Mouse (Mus musculus): ENCODE measurements at regions not wholly inside any gene's neighbourhood (a gene's known extent, or its start where the extent isn't known, plus 50 kb on each side); places are given as distances from the start of the nearest gene placed in this dataset.

GRCm38 (mm10) chr12:78097692-78098091, 96.3 kb upstream of the Gm6657 start:
- Histone ChIP-seq H3K27me3 (ENCODE audit: insufficient read depth, low read length) (no peaks in the 10 kb centered on the region), H3K4me3 (ENCODE audit: low read depth, low read length) (no peak overlapping the region), H3K9me3 (ENCODE audit: low read length) (no peaks in the 10 kb centered on the region), H3K4me1 (ENCODE audit: insufficient read depth, low read length) (peaks cover 3% of the 10 kb centered on the region; the same call in 1 of the 2 replicates), H3K4me2 (ENCODE audit: low read depth, low read length, poor library complexity, severe bottlenecking) (no peak overlapping the region), H3K27ac (ENCODE audit: low read depth, low read length) (no peak overlapping the region), H3K36me3 (ENCODE audit: insufficient read depth, low read length) (no peaks in the 10 kb centered on the region), H3K9ac (replicated peaks; ENCODE audit: low read length, poor library complexity, severe bottlenecking) (no peak overlapping the region)
- DNase-seq (ENCODE audit: low spot score) (peak; percentile 64), ATAC-seq (ENCODE audit: low FRiP score) (no peak)
- 75% methylated on average over 2 of the region's 2 CpGs for WGBS
- TF ChIP-seq CTCF (IDR thresholded peaks at IDR 0.05), result peak; percentile 64

- no peak for TF ChIP-seq CTCF (IDR thresholded peaks at IDR 0.05)
- Histone ChIP-seq H3K9ac (replicated peaks; ENCODE audit: low read length, poor library complexity, severe bottlenecking) (no peak overlapping the region), H3K4me2 (ENCODE audit: low read depth, low read length, poor library complexity, severe bottlenecking) (no peak overlapping the region), H3K9me3 (ENCODE audit: low read length) (no peaks in the 10 kb centered on the region), H3K27ac (ENCODE audit: low read depth, low read length) (peak overlapping the region; percentile 65), H3K4me1 (ENCODE audit: insufficient read depth, low read length) (peaks cover 3% of the 10 kb centered on the region; the same call in 1 of the 2 replicates), H3K27me3 (ENCODE audit: insufficient read depth, low read length) (no peaks in the 10 kb centered on the region), H3K36me3 (ENCODE audit: insufficient read depth, low read length) (no peaks in the 10 kb centered on the region), H3K4me3 (ENCODE audit: low read depth, low read length) (no peak overlapping the region)
- whole genome bisulfite sequencing, result 46% methylated on average over 9 of the region's 9 CpGs
- DNase-seq (ENCODE audit: low spot score) (peak; percentile 88), ATAC-seq (ENCODE audit: low FRiP score) (peak; percentile 72; the same call in 1 of the 2 replicates)
Observed at GRCm38 (mm10) chr12:78098765-78099194, 95.3 kb upstream of the Gm6657 start.

- Histone ChIP-seq H3K4me1 (ENCODE audit: insufficient read depth, low read length) (peaks cover 3% of the 10 kb centered on the region; the same call in 1 of the 2 replicates), H3K36me3 (ENCODE audit: insufficient read depth, low read length) (no peaks in the 10 kb centered on the region), H3K27ac (ENCODE audit: low read depth, low read length) (peak overlapping the region; percentile 65; the same call in 1 of the 2 replicates), H3K4me2 (ENCODE audit: low read depth, low read length, poor library complexity, severe bottlenecking) (no peak overlapping the region), H3K4me3 (ENCODE audit: low read depth, low read length) (no peak overlapping the region), H3K27me3 (ENCODE audit: insufficient read depth, low read length) (no peaks in the 10 kb centered on the region), H3K9ac (replicated peaks; ENCODE audit: low read length, poor library complexity, severe bottlenecking) (no peak overlapping the region), H3K9me3 (ENCODE audit: low read length) (no peaks in the 10 kb centered on the region)
- 59% methylated on average over 4 of the region's 4 CpGs for WGBS
- DNase-seq (ENCODE audit: low spot score) (peak; percentile 82), ATAC-seq (ENCODE audit: low FRiP score) (peak; percentile 70)
- no peak for TF ChIP-seq CTCF (IDR thresholded peaks at IDR 0.05)
Observed at GRCm38 (mm10) chr12:78099761-78100160, 94.3 kb upstream of the Gm6657 start.

GRCm38 (mm10) chr12:78100756-78101155, 93.3 kb upstream of the Gm6657 start:
- no peak for TF ChIP-seq CTCF (IDR thresholded peaks at IDR 0.05)
- H3K4me1 ChIP-seq (ENCODE audit: insufficient read depth, low read length), result peaks cover 3% of the 10 kb centered on the region; the same call in 1 of the 2 replicates
- no peaks in the 10 kb centered on the region for H3K36me3 ChIP-seq (ENCODE audit: insufficient read depth, low read length)
- ATAC-seq (ENCODE audit: low FRiP score) (no peak), DNase-seq (ENCODE audit: low spot score) (no peak)
- WGBS, result 93% methylated on average over 3 of the region's 3 CpGs
- no peaks in the 10 kb centered on the region for H3K27me3 ChIP-seq (ENCODE audit: insufficient read depth, low read length)
- no peak overlapping the region for H3K9ac ChIP-seq (replicated peaks; ENCODE audit: low read length, poor library complexity, severe bottlenecking)
- H3K9me3 ChIP-seq (ENCODE audit: low read length), result no peaks in the 10 kb centered on the region
- H3K4me2 ChIP-seq (ENCODE audit: low read depth, low read length, poor library complexity, severe bottlenecking), result no peak overlapping the region
- no peak overlapping the region for H3K4me3 ChIP-seq (ENCODE audit: low read depth, low read length)
- H3K27ac ChIP-seq (ENCODE audit: low read depth, low read length), result no peak overlapping the region

- Histone ChIP-seq H3K27me3 (ENCODE audit: insufficient read depth, low read length) (no peaks in the 10 kb centered on the region), H3K27ac (ENCODE audit: low read depth, low read length) (no peak overlapping the region), H3K4me3 (ENCODE audit: low read depth, low read length) (no peak overlapping the region), H3K4me1 (ENCODE audit: insufficient read depth, low read length) (no peaks in the 10 kb centered on the region), H3K36me3 (ENCODE audit: insufficient read depth, low read length) (no peaks in the 10 kb centered on the region), H3K9ac (replicated peaks; ENCODE audit: low read length, poor library complexity, severe bottlenecking) (no peak overlapping the region), H3K4me2 (ENCODE audit: low read depth, low read length, poor library complexity, severe bottlenecking) (no peak overlapping the region), H3K9me3 (ENCODE audit: low read length) (no peaks in the 10 kb centered on the region)
- 97% methylated on average over 1 of the region's 1 CpGs for WGBS
- ATAC-seq (ENCODE audit: low FRiP score), result no peak
- DNase-seq (ENCODE audit: low spot score), result no peak
- TF ChIP-seq CTCF (IDR thresholded peaks at IDR 0.05), result no peak
Observed at GRCm38 (mm10) chr12:78109931-78110330, 84.1 kb upstream of the Gm6657 start.

GRCm38 (mm10) chr12:78118131-78118530, 75.9 kb upstream of the Gm6657 start:
- Histone ChIP-seq H3K4me3 (ENCODE audit: low read depth, low read length) (no peak overlapping the region), H3K27ac (ENCODE audit: low read depth, low read length) (no peak overlapping the region), H3K36me3 (ENCODE audit: insufficient read depth, low read length) (no peaks in the 10 kb centered on the region), H3K9ac (replicated peaks; ENCODE audit: low read length, poor library complexity, severe bottlenecking) (no peak overlapping the region), H3K4me1 (ENCODE audit: insufficient read depth, low read length) (no peaks in the 10 kb centered on the region), H3K27me3 (ENCODE audit: insufficient read depth, low read length) (no peaks in the 10 kb centered on the region), H3K9me3 (ENCODE audit: low read length) (no peaks in the 10 kb centered on the region), H3K4me2 (ENCODE audit: low read depth, low read length, poor library complexity, severe bottlenecking) (no peak overlapping the region)
- DNase-seq (ENCODE audit: low spot score) (no peak), ATAC-seq (ENCODE audit: low FRiP score) (no peak)
- TF ChIP-seq CTCF (IDR thresholded peaks at IDR 0.05), result no peak
- 86% methylated on average over 1 of the region's 1 CpGs for WGBS
